8 mouse cellular contexts compared by ENCODE assay signal in the genomic region with DNA sequence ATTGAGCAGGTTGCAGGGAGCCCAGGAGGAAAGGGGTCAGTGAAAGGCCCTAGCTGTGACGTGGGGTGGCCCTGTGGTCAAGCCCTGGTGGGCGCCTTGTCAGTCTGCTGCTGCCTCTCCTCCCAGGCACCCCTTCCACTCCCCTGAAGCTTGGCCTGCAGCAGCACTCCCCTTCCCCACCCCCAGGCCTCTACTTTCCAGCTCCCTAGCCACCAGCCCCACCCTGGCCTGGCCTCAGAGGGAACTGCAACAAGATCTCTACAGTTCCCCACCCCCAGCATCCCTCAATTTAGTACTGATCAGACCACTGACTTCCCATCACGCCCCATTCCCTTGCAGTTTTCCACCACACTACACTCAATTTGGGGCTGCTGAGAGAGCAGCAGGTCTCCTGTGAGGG. TPM values are rescaled to one million over a fixed set of nuclear protein-coding genes. Genes with fewer than 3 reads are reported as not detected.
DNase-seq lines count a peak whose midpoint lies in the region; ATAC-seq and TF ChIP-seq lines count a peak whose summit lies in the region.

No protein-coding gene starts in this region.

- H3K9ac ChIP-seq in stomach, postnatal 0 days (ENCODE audit: low read length) = peak overlapping the region; percentile 14; the same call in 1 of the 2 replicates

- no peak overlapping the region for H3K4me2 ChIP-seq in stomach, postnatal 0 days (replicated peaks; ENCODE audit: low read depth)

- WGBS in spleen, adult 2 months = 91% methylated on average over 3 of the region's 3 CpGs
- WGBS in limb, embryonic 10.5 days = 48% methylated on average over 3 of the region's 3 CpGs
- 64% methylated on average over 3 of the region's 3 CpGs for WGBS in stomach, postnatal 0 days

- peak; percentile 45 for DNase-seq in gastrocnemius, adult 2 months
- DNase-seq in gastrocnemius, adult 8-10 months (ENCODE audit: low spot score in 2 of 2) = no peak
- no peak for DNase-seq in spleen, adult 2 months (ENCODE audit: low read depth in 1 of 2, low spot score in 2 of 2)
- DNase-seq in spleen, adult 18-20 months = no peak
- peak; percentile 41 for DNase-seq in limb, embryonic 10.5 days (ENCODE audit: low spot score)
- DNase-seq in stomach, postnatal 0 days (ENCODE audit: low spot score) = no peak
- DNase-seq in urinary bladder, postnatal 10 days (ENCODE audit: low spot score) = no peak
- no peak for DNase-seq in right cerebral cortex, postnatal 14 days

- H3K27ac ChIP-seq in gastrocnemius, adult 2 months = peak overlapping the region; percentile 70
- peak overlapping the region; percentile 40; the same call in 1 of the 2 replicates for H3K27ac ChIP-seq in spleen, adult 2 months (ENCODE audit: insufficient read depth, low read length)
- H3K27ac ChIP-seq in limb, embryonic 10.5 days = peak overlapping the region; percentile 90
- H3K27ac ChIP-seq in stomach, postnatal 0 days (replicated peaks) = peak overlapping the region; percentile 87

- H3K36me3 ChIP-seq in spleen, adult 2 months (ENCODE audit: control insufficient read depth, insufficient read depth, low read length) = no peaks in the 10 kb centered on the region
- H3K36me3 ChIP-seq in limb, embryonic 10.5 days = no peaks in the 10 kb centered on the region
- H3K36me3 ChIP-seq in stomach, postnatal 0 days (ENCODE audit: control insufficient read depth, insufficient read depth, low read length) = no peaks in the 10 kb centered on the region

- TF ChIP-seq EP300 in stomach, postnatal 0 days (optimal IDR thresholded peaks at IDR 0.05) = no peak

- H3K4me3 ChIP-seq in gastrocnemius, adult 2 months = no peak overlapping the region
- no peak overlapping the region for H3K4me3 ChIP-seq in spleen, adult 2 months (ENCODE audit: extremely low read depth, insufficient read depth, insufficient read length)
- H3K4me3 ChIP-seq in limb, embryonic 10.5 days = no peak overlapping the region
- no peak overlapping the region for H3K4me3 ChIP-seq in stomach, postnatal 0 days (ENCODE audit: low read depth, low read length)

- ATAC-seq in stomach, postnatal 0 days (ENCODE audit: low FRiP score, low TSS enrichment) = no peak

- H3K4me1 ChIP-seq in spleen, adult 2 months (ENCODE audit: control insufficient read depth, insufficient read depth, insufficient read length) = 0 out of 2 replicates have a peak, but pooled peaks cover 6% of the 10 kb centered on the region
- peaks cover 25% of the 10 kb centered on the region for H3K4me1 ChIP-seq in limb, embryonic 10.5 days
- peaks cover 8% of the 10 kb centered on the region; the same call in 1 of the 2 replicates for H3K4me1 ChIP-seq in stomach, postnatal 0 days (replicated peaks; ENCODE audit: control insufficient read depth, insufficient read depth)

- no peak for TF ChIP-seq CTCF in gastrocnemius, adult 2 months (IDR thresholded peaks at IDR 0.05)
- TF ChIP-seq CTCF in spleen, adult 2 months (IDR thresholded peaks at IDR 0.05; ENCODE audit: extremely low read depth, insufficient read depth, insufficient read length, insufficient replicate concordance) = no peak
- TF ChIP-seq CTCF in stomach, postnatal 0 days (IDR thresholded peaks at IDR 0.05; ENCODE audit: low read depth) = no peak

- intact Hi-C loops in gastrocnemius, adult 2 months (cut with DNase I) = no loop called here

- no peaks in the 10 kb centered on the region for H3K9me3 ChIP-seq in limb, embryonic 10.5 days (replicated peaks)
- H3K9me3 ChIP-seq in stomach, postnatal 0 days (ENCODE audit: control insufficient read depth, low read length) = no peaks in the 10 kb centered on the region

- no peaks in the 10 kb centered on the region for H3K27me3 ChIP-seq in spleen, adult 2 months (ENCODE audit: control insufficient read depth, insufficient read depth, low read length)
- no peaks in the 10 kb centered on the region for H3K27me3 ChIP-seq in limb, embryonic 10.5 days (ENCODE audit: low read depth, poor library complexity, severe bottlenecking)
- H3K27me3 ChIP-seq in stomach, postnatal 0 days (ENCODE audit: control insufficient read depth, insufficient read depth, low read length) = no peaks in the 10 kb centered on the region

- no peak for TF ChIP-seq POLR2A in spleen, adult 2 months (IDR thresholded peaks at IDR 0.05; ENCODE audit: low read depth, low read length)

RNA-seq across cellular contexts. Expression of a gene that starts 53.4 kb away (rescaled TPM):
- not detected for total RNA-seq in gastrocnemius, adult 2 months (2021)
- not detected for total RNA-seq in gastrocnemius, adult 8-10 months (2022)
- polyA plus RNA-seq in spleen, adult 2 months (2012; rRNA removed) = not detected in 2 replicates
- polyA plus RNA-seq in limb, embryonic 10.5 days (2016; fragmentation: Nextera tagmentation; extraction: Ambion mirVana) = not detected in 2 replicates
- not detected in 2 replicates for polyA plus RNA-seq in stomach, postnatal 0 days (2015; fragmentation: Nextera tagmentation; extraction: Ambion mirVana)

Comparison
In these comparisons a context has a peak if more than half of its experiments do, and no peak if none do; other contexts are left out.
1. DNase-seq: peak in gastrocnemius, adult 2 months (single experiment) and limb, embryonic 10.5 days (single experiment); none in gastrocnemius, adult 8-10 months (0 of 2), spleen, adult 2 months (0 of 2), spleen, adult 18-20 months (0 of 2), stomach, postnatal 0 days (single experiment), urinary bladder, postnatal 10 days (single experiment) and right cerebral cortex, postnatal 14 days (single experiment).
2. H3K27ac ChIP-seq: peak in every context shown above with its lines; median percentile 90 in limb, embryonic 10.5 days; 87 in stomach, postnatal 0 days; 70 in gastrocnemius, adult 2 months; 40 in spleen, adult 2 months.